Comparison of ENCODE assay signal across 23 mouse cellular contexts in the genomic region with DNA sequence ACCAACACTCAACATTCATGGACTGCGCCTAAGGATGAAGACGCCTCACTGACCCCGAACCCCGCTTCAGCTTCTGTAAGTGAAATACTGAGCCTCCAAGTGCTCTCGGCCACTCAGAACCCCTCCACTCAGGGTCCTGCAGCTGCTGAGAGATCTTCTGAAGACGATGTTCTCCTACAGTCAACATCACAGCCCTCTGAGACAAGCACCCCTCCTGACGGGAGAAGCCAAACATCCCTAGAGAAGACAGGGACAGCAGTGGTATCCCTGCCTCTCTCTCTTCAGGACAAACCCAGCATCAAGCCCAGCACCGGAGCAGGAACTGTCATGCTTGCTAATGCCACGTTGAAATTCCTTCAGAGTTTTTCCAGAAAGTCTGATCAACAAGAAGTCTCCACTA. TPM values are rescaled to one million over a fixed set of nuclear protein-coding genes. Genes with fewer than 3 reads are reported as not detected.
A peak's percentile ranks its signal among the peaks of the same experiment; 100 is the strongest.
DNase-seq lines count a peak whose midpoint lies in the region; ATAC-seq and TF ChIP-seq lines count a peak whose summit lies in the region.
"Had no signal": no experiment of that assay in that cellular context is flagged by ENCODE, and none has a peak within 500 bp of the region (broad histone marks: within the 10 kb centered on the region; RNA-seq: fewer than 3 reads in every experiment).

No protein-coding gene starts in this region.

- peak overlapping the region; percentile 26; the same call in 1 of the 2 replicates for H3K9ac ChIP-seq in liver, embryonic 11.5 days (ENCODE audit: low read depth, low read length)
- no peak overlapping the region for H3K9ac ChIP-seq in liver, postnatal 0 days (replicated peaks)
- H3K9ac ChIP-seq: embryonic facial prominence, embryonic 12.5 days; hindbrain, embryonic 13.5 days; neural tube, embryonic 15.5 days; stomach, embryonic 15.5 days had no signal

- TF ChIP-seq CTCF in bone marrow, adult 2 months (IDR thresholded peaks at IDR 0.05; ENCODE audit: control insufficient read depth, insufficient read depth, low read length) = no peak
- TF ChIP-seq CTCF in liver, postnatal 0 days (IDR thresholded peaks at IDR 0.05; ENCODE audit: low read depth) = no peak

- no peaks in the 10 kb centered on the region for H3K36me3 ChIP-seq in liver, embryonic 11.5 days (ENCODE audit: control insufficient read depth, insufficient read depth, low read length)
- H3K36me3 ChIP-seq in embryonic facial prominence, embryonic 10.5 days (replicated peaks) = no peaks in the 10 kb centered on the region
- no peaks in the 10 kb centered on the region for H3K36me3 ChIP-seq in liver, postnatal 0 days (replicated peaks; ENCODE audit: insufficient read depth, low read length)
- H3K36me3 ChIP-seq: embryonic facial prominence, embryonic 12.5 days; heart, embryonic 10.5 days; hindbrain, embryonic 13.5 days; neural tube, embryonic 15.5 days; stomach, embryonic 15.5 days had no signal

- no peak for ATAC-seq in liver, embryonic 11.5 days (replicated peaks; ENCODE audit: low FRiP score)
- ATAC-seq in liver, postnatal 0 days = no peak
- ATAC-seq: forebrain, embryonic 16.5 days; midbrain, embryonic 16.5 days had no signal

- no peaks in the 10 kb centered on the region; the same call in 1 of the 2 replicates for H3K4me1 ChIP-seq in liver, embryonic 11.5 days (replicated peaks; ENCODE audit: control insufficient read depth, insufficient read depth, low read length)
- H3K4me1 ChIP-seq in bone marrow, adult 2 months (ENCODE audit: control insufficient read depth, insufficient read depth, low read length) = no peaks in the 10 kb centered on the region; the same call in 1 of the 2 replicates
- no peaks in the 10 kb centered on the region for H3K4me1 ChIP-seq in embryonic facial prominence, embryonic 10.5 days
- no peaks in the 10 kb centered on the region for H3K4me1 ChIP-seq in liver, postnatal 0 days (ENCODE audit: insufficient read depth)
- H3K4me1 ChIP-seq: embryonic facial prominence, embryonic 12.5 days; heart, embryonic 10.5 days; hindbrain, embryonic 13.5 days; neural tube, embryonic 15.5 days; stomach, embryonic 15.5 days had no signal

- no peak for TF ChIP-seq EP300 in liver, postnatal 0 days (IDR thresholded peaks at IDR 0.05; ENCODE audit: low read depth)

- WGBS in liver, embryonic 11.5 days = 38% methylated on average over 9 of the region's 9 CpGs
- 1% methylated on average over 9 of the region's 9 CpGs for WGBS in bone marrow, adult 2 months
- 80% methylated on average over 9 of the region's 9 CpGs for WGBS in embryonic facial prominence, embryonic 10.5 days
- 18% methylated on average over 9 of the region's 9 CpGs for WGBS in liver, postnatal 0 days (ENCODE audit: insufficient replicate concordance)

- H3K27ac ChIP-seq in liver, embryonic 11.5 days (ENCODE audit: low read depth, low read length) = no peak overlapping the region
- H3K27ac ChIP-seq in bone marrow, adult 2 months (ENCODE audit: control insufficient read depth, insufficient read depth, low read depth, low read length, poor library complexity) = peak overlapping the region; percentile 9; the same call in 1 of the 2 replicates
- peak overlapping the region; percentile 30; the same call in 1 of the 2 replicates for H3K27ac ChIP-seq in embryonic facial prominence, embryonic 10.5 days (replicated peaks)
- no peak overlapping the region for H3K27ac ChIP-seq in liver, postnatal 0 days (ENCODE audit: low read depth)
- H3K27ac ChIP-seq: embryonic facial prominence, embryonic 12.5 days; heart, embryonic 10.5 days; hindbrain, embryonic 13.5 days; macrophage; neural tube, embryonic 15.5 days; stomach, embryonic 15.5 days had no signal

- peak overlapping the region; percentile 47 for H3K4me2 ChIP-seq in liver, embryonic 11.5 days
- H3K4me2 ChIP-seq in liver, postnatal 0 days (ENCODE audit: low read depth, low read length) = peak overlapping the region; percentile 16
- H3K4me2 ChIP-seq: embryonic facial prominence, embryonic 12.5 days; hindbrain, embryonic 13.5 days; neural tube, embryonic 15.5 days; stomach, embryonic 15.5 days had no signal

- intact Hi-C loops in left cerebral cortex, postnatal 14 days (cut with DNase I) = loop anchor here (5.0 kb wide), 1 partner anchor 382 kb away; no protein-coding TSS in a partner anchor

- no peaks in the 10 kb centered on the region for H3K9me3 ChIP-seq in liver, embryonic 11.5 days (ENCODE audit: control insufficient read depth, low read length)
- no peaks in the 10 kb centered on the region for H3K9me3 ChIP-seq in embryonic facial prominence, embryonic 10.5 days
- no peaks in the 10 kb centered on the region for H3K9me3 ChIP-seq in liver, postnatal 0 days (ENCODE audit: low read length)
- H3K9me3 ChIP-seq: embryonic facial prominence, embryonic 12.5 days; heart, embryonic 10.5 days; hindbrain, embryonic 13.5 days; neural tube, embryonic 15.5 days; stomach, embryonic 15.5 days had no signal

- TF ChIP-seq POLR2A in bone marrow, adult 2 months (IDR thresholded peaks at IDR 0.05; ENCODE audit: borderline replicate concordance, control insufficient read depth, low read depth, low read length) = no peak

- peak overlapping the region; percentile 31 for H3K4me3 ChIP-seq in liver, embryonic 11.5 days (ENCODE audit: low read depth, low read length)
- H3K4me3 ChIP-seq in bone marrow, adult 2 months (replicated peaks; ENCODE audit: control insufficient read depth, low read depth, low read length) = peak overlapping the region; percentile 31
- H3K4me3 ChIP-seq in embryonic facial prominence, embryonic 10.5 days = no peak overlapping the region
- H3K4me3 ChIP-seq in liver, postnatal 0 days (ENCODE audit: low read depth, low read length) = peak overlapping the region; percentile 15; the same call in 1 of the 2 replicates
- H3K4me3 ChIP-seq: embryonic facial prominence, embryonic 12.5 days; erythroblast, embryonic 14.5 days; heart, embryonic 10.5 days; hindbrain, embryonic 13.5 days; neural tube, embryonic 15.5 days; stomach, embryonic 15.5 days had no signal

- H3K27me3 ChIP-seq in liver, embryonic 11.5 days (replicated peaks; ENCODE audit: control insufficient read depth, insufficient read depth, low read length) = no peaks in the 10 kb centered on the region
- H3K27me3 ChIP-seq in embryonic facial prominence, embryonic 10.5 days (replicated peaks; ENCODE audit: low read depth, poor library complexity, severe bottlenecking) = no peaks in the 10 kb centered on the region
- H3K27me3 ChIP-seq in liver, postnatal 0 days (ENCODE audit: insufficient read depth, low read length) = no peaks in the 10 kb centered on the region
- H3K27me3 ChIP-seq: embryonic facial prominence, embryonic 12.5 days; hindbrain, embryonic 13.5 days; neural tube, embryonic 15.5 days; stomach, embryonic 15.5 days had no signal

- DNase-seq in liver, embryonic 11.5 days (ENCODE audit: low spot score) = no peak
- no peak for DNase-seq in liver
- no peak for DNase-seq in embryonic facial prominence, embryonic 10.5 days (ENCODE audit: low spot score)
- no peak for DNase-seq in liver, postnatal 0 days
- DNase-seq in spleen, postnatal 10 days (ENCODE audit: low spot score in 2 of 2) = no peak
- no peak for DNase-seq in left cerebral cortex, postnatal 14 days (ENCODE audit: low spot score in 2 of 2)
- DNase-seq: cerebellum, adult 2 months; gastrocnemius, postnatal 36 days; heart, postnatal 14 days; kidney, adult 9 months; thymus, adult 2 months had no signal

RNA-seq across cellular contexts. Expression of a gene that starts 19.8 kb away (rescaled TPM):
- polyA plus RNA-seq in liver, embryonic 11.5 days (2014; fragmentation: Nextera tagmentation; extraction: Ambion mirVana) = 15.0 and 19.0 TPM in 2 replicates
- polyA plus RNA-seq in bone marrow, adult 2 months (2011; ENCODE audit: insufficient read depth, insufficient read length, low replicate concordance, missing spikeins) = 5.3 and 5.4 TPM in 2 replicates
- polyA plus RNA-seq in embryonic facial prominence, embryonic 10.5 days (2016; fragmentation: Nextera tagmentation; extraction: Ambion mirVana) = 5.3 and 5.5 TPM in 2 replicates
- polyA plus RNA-seq in liver, postnatal 0 days (2015; fragmentation: Nextera tagmentation; extraction: Ambion mirVana) = 2.9 and 3.1 TPM in 2 replicates
- under 1 TPM; 0.35 to 0.49 TPM for total RNA-seq in left cerebral cortex, postnatal 14 days (2021)
- polyA plus RNA-seq: C2C12; cerebellum, adult 2 months; cortical plate, adult 2 months; erythroblast, embryonic 14.5 days had no signal

Comparison
In these comparisons a context has a peak if more than half of its experiments do, and no peak if none do; other contexts are left out.
1. H3K27ac ChIP-seq: peak in bone marrow, adult 2 months (single experiment) and embryonic facial prominence, embryonic 10.5 days (single experiment); none in liver, embryonic 11.5 days (single experiment) and liver, postnatal 0 days (single experiment).